Mouse (Mus musculus): ENCODE results near the gene Etv5. TPM values are rescaled to one million over a fixed set of nuclear protein-coding genes. Genes with fewer than 3 reads are reported as not detected.

The Etv5 gene
- polyA plus RNA-seq, 1 experiment from 2014 or later, result 242 TPM

- Histone ChIP-seq H3K36me3 (ENCODE audit: insufficient read depth) (peaks cover 8% of the 10 kb centered on the region; the same call in 1 of the 2 replicates), H3K9ac (peak overlapping the region; percentile 45), H3K4me2 (peak overlapping the region; percentile 95), H3K4me1 (ENCODE audit: insufficient read depth) (peaks cover 12% of the 10 kb centered on the region; the same call in 1 of the 2 replicates), H3K27me3 (ENCODE audit: insufficient read depth, low read length) (no peaks in the 10 kb centered on the region), H3K4me3 (ENCODE audit: low read depth, low read length) (peak overlapping the region; percentile 91), H3K27ac (ENCODE audit: low read depth) (peak overlapping the region; percentile 87), H3K9me3 (ENCODE audit: low read depth, low read length) (no peaks in the 10 kb centered on the region)
- DNase-seq, result peak; percentile 79
- no peak for ATAC-seq (ENCODE audit: insufficient read depth)
- peak; percentile 37; the same call in 1 of the 2 replicates for TF ChIP-seq CTCF (IDR thresholded peaks at IDR 0.05; ENCODE audit: low read depth)
- WGBS, result under 1% methylated on average over 18 of the region's 18 CpGs
Observed at GRCm38 (mm10) chr16:22440269-22440668, 750 bp upstream of the Etv5 start.

- H3K4me2 ChIP-seq, result peak overlapping the region; percentile 95
- DNase-seq, result peak; percentile 87
- peak overlapping the region; percentile 89 for H3K27ac ChIP-seq (ENCODE audit: low read depth)
- no peaks in the 10 kb centered on the region for H3K9me3 ChIP-seq (ENCODE audit: low read depth, low read length)
- peaks cover 13% of the 10 kb centered on the region; the same call in 1 of the 2 replicates for H3K36me3 ChIP-seq (ENCODE audit: insufficient read depth)
- ATAC-seq (ENCODE audit: insufficient read depth), result peak; percentile 15
- WGBS, result under 1% methylated on average over 59 of the region's 59 CpGs
- H3K4me3 ChIP-seq (ENCODE audit: low read depth, low read length), result peak overlapping the region; percentile 91
- no peak for TF ChIP-seq CTCF (IDR thresholded peaks at IDR 0.05; ENCODE audit: low read depth)
- peaks cover 12% of the 10 kb centered on the region; the same call in 1 of the 2 replicates for H3K4me1 ChIP-seq (ENCODE audit: insufficient read depth)
- H3K9ac ChIP-seq, result peak overlapping the region; percentile 83
- H3K27me3 ChIP-seq (ENCODE audit: insufficient read depth, low read length), result no peaks in the 10 kb centered on the region
Observed at GRCm38 (mm10) chr16:22438441-22439373, 812 bp downstream of the Etv5 start.

GRCm38 (mm10) chr16:22436106-22436505 lies 3.4 kb downstream of the Etv5 start:
- WGBS, result 50% methylated on average over 6 of the region's 6 CpGs
- Histone ChIP-seq H3K4me3 (ENCODE audit: low read depth, low read length) (peak overlapping the region; percentile 91), H3K27ac (ENCODE audit: low read depth) (peak overlapping the region; percentile 75), H3K9me3 (ENCODE audit: low read depth, low read length) (no peaks in the 10 kb centered on the region), H3K36me3 (ENCODE audit: insufficient read depth) (peaks cover 28% of the 10 kb centered on the region; the same call in 1 of the 2 replicates), H3K27me3 (ENCODE audit: insufficient read depth, low read length) (no peaks in the 10 kb centered on the region), H3K4me1 (ENCODE audit: insufficient read depth) (peaks cover 6% of the 10 kb centered on the region; the same call in 1 of the 2 replicates), H3K4me2 (peak overlapping the region; percentile 95), H3K9ac (peak overlapping the region; percentile 83)
- DNase-seq, result no peak
- TF ChIP-seq CTCF (IDR thresholded peaks at IDR 0.05; ENCODE audit: low read depth), result no peak
- no peak for ATAC-seq (ENCODE audit: insufficient read depth)

DNA sequence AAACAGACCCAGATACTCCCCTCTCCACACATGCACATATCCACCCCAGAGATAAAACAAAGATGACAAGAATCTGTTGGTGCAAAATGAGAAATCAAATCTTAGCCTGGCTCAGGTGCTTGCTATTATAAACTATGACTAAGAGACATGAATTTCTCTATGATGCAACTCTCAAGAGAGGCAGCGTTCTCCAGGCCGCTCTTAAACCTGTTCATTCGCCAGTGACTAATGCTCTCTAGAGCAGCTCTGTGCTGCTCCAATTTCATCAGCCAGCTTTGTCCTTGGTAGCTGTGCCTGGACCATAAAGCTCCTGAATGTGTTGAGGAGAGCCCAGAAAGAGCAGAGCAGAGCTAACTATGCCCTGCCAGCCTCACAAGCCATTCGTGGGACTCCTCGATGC lies 5.0 kb downstream of the Etv5 start:
- no peak for DNase-seq
- 51% methylated on average over 5 of the region's 5 CpGs for WGBS
- no peak for TF ChIP-seq CTCF (IDR thresholded peaks at IDR 0.05; ENCODE audit: low read depth)

DNA sequence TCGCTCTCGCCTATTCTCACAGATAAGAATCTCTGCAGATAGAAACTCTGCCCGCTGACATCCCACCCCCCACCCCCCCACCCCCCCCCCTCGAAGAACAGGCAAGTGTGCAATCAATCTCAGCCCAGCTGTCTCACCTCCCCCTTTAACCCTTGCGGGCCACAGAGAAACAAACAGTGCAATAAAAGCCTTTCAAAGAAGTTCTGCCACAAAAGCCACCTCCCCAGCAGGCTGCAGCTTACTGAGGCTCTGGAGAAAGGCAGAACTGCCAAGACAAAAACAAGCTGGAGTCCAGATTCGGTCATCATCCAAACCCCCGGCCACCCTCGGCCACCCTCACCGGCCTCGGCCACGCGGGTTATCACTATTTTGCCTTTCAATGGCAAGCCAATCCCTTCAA lies 5.6 kb downstream of the Etv5 start:
- Histone ChIP-seq H3K36me3 (ENCODE audit: insufficient read depth) (peaks cover 37% of the 10 kb centered on the region; the same call in 1 of the 2 replicates), H3K4me3 (ENCODE audit: low read depth, low read length) (peak overlapping the region; percentile 91), H3K9me3 (ENCODE audit: low read depth, low read length) (no peaks in the 10 kb centered on the region), H3K27me3 (ENCODE audit: insufficient read depth, low read length) (no peaks in the 10 kb centered on the region), H3K4me1 (ENCODE audit: insufficient read depth) (peaks cover 8% of the 10 kb centered on the region), H3K9ac (peak overlapping the region; percentile 61), H3K27ac (ENCODE audit: low read depth) (peak overlapping the region; percentile 48; the same call in 1 of the 2 replicates), H3K4me2 (peak overlapping the region; percentile 95)
- no peak for DNase-seq
- ATAC-seq (ENCODE audit: insufficient read depth), result no peak
- TF ChIP-seq CTCF (IDR thresholded peaks at IDR 0.05; ENCODE audit: low read depth), result no peak
- 16% methylated on average over 12 of the region's 12 CpGs for WGBS

More for the DNA sequence above, 5.0 kb downstream of the Etv5 start:
- no peak for ATAC-seq (ENCODE audit: insufficient read depth)
- H3K4me3 ChIP-seq (ENCODE audit: low read depth, low read length), result peak overlapping the region; percentile 91
- H3K27ac ChIP-seq (ENCODE audit: low read depth), result peak overlapping the region; percentile 48
- H3K27me3 ChIP-seq (ENCODE audit: insufficient read depth, low read length), result no peaks in the 10 kb centered on the region
- H3K9me3 ChIP-seq (ENCODE audit: low read depth, low read length), result no peaks in the 10 kb centered on the region
- peak overlapping the region; percentile 95 for H3K4me2 ChIP-seq
- H3K36me3 ChIP-seq (ENCODE audit: insufficient read depth), result peaks cover 37% of the 10 kb centered on the region; the same call in 1 of the 2 replicates
- peaks cover 3% of the 10 kb centered on the region for H3K4me1 ChIP-seq (ENCODE audit: insufficient read depth)
- peak overlapping the region; percentile 61 for H3K9ac ChIP-seq

GRCm38 (mm10) chr16:22431773-22432172 lies 7.7 kb downstream of the Etv5 start:
- 69% methylated on average over 12 of the region's 12 CpGs for WGBS
- no peak for TF ChIP-seq CTCF (IDR thresholded peaks at IDR 0.05; ENCODE audit: low read depth)
- peak overlapping the region; percentile 63; the same call in 1 of the 2 replicates for H3K27ac ChIP-seq (ENCODE audit: low read depth)

DNA sequence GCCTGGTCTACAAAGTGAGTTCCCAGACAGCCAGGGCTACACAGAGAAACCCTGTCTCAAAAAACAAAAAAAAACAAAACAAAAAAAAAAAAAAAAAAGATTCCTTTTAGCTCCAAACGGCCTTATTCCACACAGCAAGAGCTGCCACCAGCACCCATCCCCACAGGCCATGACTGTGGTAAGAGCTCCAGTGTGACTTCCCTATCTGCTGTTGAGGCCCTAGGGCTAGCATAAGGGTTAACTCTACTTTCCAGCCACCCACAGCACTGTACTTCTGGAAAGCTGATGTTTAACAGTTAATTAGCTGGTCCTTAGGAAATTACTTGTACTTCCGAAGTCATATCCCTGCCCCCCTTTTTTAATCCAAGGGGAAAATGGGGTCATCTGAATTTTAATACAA lies 8.2 kb downstream of the Etv5 start:
- Histone ChIP-seq H3K27me3 (ENCODE audit: insufficient read depth, low read length) (no peaks in the 10 kb centered on the region), H3K27ac (ENCODE audit: low read depth) (peak overlapping the region; percentile 63; the same call in 1 of the 2 replicates), H3K4me2 (peak overlapping the region; percentile 95), H3K36me3 (ENCODE audit: insufficient read depth) (peaks cover 48% of the 10 kb centered on the region; the same call in 1 of the 2 replicates), H3K9ac (peak overlapping the region; percentile 38), H3K4me3 (ENCODE audit: low read depth, low read length) (no peak overlapping the region), H3K9me3 (ENCODE audit: low read depth, low read length) (no peaks in the 10 kb centered on the region), H3K4me1 (ENCODE audit: insufficient read depth) (peaks cover 8% of the 10 kb centered on the region)
- no peak for ATAC-seq (ENCODE audit: insufficient read depth)
- DNase-seq, result no peak
- WGBS, result 49% methylated on average over 2 of the region's 2 CpGs
- TF ChIP-seq CTCF (IDR thresholded peaks at IDR 0.05; ENCODE audit: low read depth), result no peak

More at GRCm38 (mm10) chr16:22431773-22432172, 7.7 kb downstream of the Etv5 start:
- Histone ChIP-seq H3K9me3 (ENCODE audit: low read depth, low read length) (no peaks in the 10 kb centered on the region), H3K4me3 (ENCODE audit: low read depth, low read length) (0 out of 2 replicates have a peak overlapping the region, but pooled peaks have one; percentile 18), H3K27me3 (ENCODE audit: insufficient read depth, low read length) (no peaks in the 10 kb centered on the region), H3K36me3 (ENCODE audit: insufficient read depth) (peaks cover 48% of the 10 kb centered on the region; the same call in 1 of the 2 replicates), H3K4me1 (ENCODE audit: insufficient read depth) (peaks cover 8% of the 10 kb centered on the region), H3K9ac (peak overlapping the region; percentile 38), H3K4me2 (peak overlapping the region; percentile 95)
- ATAC-seq (ENCODE audit: insufficient read depth) (no peak), DNase-seq (no peak)
